Mouse (Mus musculus): ENCODE measurements around the gene Gm10401.

The Gm10401 gene

GRCm38 (mm10) chr5:115098195-115098594 is at the start of gene Gm10401:
Gene Gm10401 (minus strand): TSS chr5:115098295.
- DNase-seq (ENCODE audit: low read depth, low spot score) = no peak

- no peak for DNase-seq (ENCODE audit: low read depth, low spot score)
These were observed 49.3 kb upstream of the Gm10401 start for GRCm38 (mm10) chr5:115147388-115147787.

DNA sequence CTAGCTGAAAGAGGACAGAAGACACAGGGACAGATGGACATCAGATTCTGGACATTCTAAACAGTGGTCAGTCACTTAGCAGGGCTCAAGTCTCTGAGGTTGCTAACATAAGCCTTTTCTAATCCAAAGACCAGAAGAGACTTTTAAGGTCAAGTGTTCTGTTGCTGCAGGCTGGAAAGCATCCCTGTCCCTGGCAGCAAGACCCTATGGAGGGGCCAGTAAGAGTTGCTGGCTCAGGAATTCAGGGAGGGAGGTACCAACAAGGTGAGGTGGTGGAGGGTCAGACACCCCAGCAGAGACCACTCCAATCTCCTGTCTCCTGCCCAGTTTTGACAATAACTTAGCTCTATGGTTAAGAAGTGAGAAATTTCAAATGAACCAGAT is 48.6 kb upstream of the Gm10401 start:
- no peak for DNase-seq (ENCODE audit: low read depth, low spot score)

GRCm38 (mm10) chr5:115145976-115146746 is 48.1 kb upstream of the Gm10401 start:
- no peak for DNase-seq (ENCODE audit: low read depth, low spot score)

- DNase-seq (ENCODE audit: low read depth, low spot score) = no peak
These were observed 47.3 kb upstream of the Gm10401 start for GRCm38 (mm10) chr5:115145253-115145968.

- DNase-seq (ENCODE audit: low read depth, low spot score) = no peak
These were observed 46.4 kb upstream of the Gm10401 start for GRCm38 (mm10) chr5:115144471-115144870.

- no peak for DNase-seq (ENCODE audit: low read depth, low spot score)
These were observed 45.5 kb upstream of the Gm10401 start for GRCm38 (mm10) chr5:115143552-115143951.

DNA sequence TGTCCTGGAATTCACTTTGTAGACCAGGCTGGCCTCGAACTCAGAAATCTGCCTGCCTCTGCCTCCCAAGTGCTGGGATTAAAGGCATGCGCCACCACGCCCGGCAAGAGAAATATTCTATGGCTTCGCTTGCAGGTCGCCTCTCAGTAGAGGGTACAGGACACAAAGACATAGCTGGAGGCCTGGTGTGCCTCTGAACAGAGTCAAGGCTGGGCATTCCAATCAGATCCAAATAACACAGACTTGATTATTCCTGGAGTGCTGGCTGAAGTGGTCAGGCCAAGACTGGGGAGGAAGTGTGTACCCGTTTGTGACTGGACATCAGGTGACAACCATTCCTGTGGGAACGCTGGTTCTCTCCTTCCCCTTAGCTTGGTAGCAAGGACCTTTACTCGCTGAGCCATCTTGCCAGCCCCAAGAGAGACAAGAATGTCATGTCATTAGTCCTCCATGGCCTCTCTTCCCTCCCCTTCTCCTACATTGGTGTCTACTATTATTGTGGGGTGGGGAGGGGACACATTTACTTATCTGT is 44.1 kb upstream of the Gm10401 start:
- DNase-seq (ENCODE audit: low read depth, low spot score) = no peak

DNA sequence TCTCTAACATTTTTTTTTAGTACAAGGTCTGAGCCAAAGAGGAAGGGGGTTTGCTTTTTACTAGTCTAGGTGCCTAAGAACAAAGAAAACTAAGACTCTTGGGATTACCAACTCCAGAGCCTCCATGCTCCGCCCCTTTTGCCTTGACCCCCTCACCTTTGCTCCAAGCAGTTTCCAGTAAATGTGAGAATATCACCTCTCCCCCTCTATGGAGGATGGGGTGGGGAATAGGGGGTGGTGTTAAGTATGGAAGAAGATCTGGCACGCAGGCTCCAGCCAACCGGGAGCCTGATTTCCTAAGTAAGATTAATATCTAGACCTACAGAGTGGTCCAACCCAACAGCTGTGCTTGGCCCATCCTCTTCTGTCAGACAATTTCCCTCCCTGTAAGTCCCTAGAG is 42.6 kb upstream of the Gm10401 start:
- no peak for DNase-seq (ENCODE audit: low read depth, low spot score)

GRCm38 (mm10) chr5:115139124-115139523 is 41.0 kb upstream of the Gm10401 start:
- DNase-seq (ENCODE audit: low read depth, low spot score) = peak; percentile 55

DNA sequence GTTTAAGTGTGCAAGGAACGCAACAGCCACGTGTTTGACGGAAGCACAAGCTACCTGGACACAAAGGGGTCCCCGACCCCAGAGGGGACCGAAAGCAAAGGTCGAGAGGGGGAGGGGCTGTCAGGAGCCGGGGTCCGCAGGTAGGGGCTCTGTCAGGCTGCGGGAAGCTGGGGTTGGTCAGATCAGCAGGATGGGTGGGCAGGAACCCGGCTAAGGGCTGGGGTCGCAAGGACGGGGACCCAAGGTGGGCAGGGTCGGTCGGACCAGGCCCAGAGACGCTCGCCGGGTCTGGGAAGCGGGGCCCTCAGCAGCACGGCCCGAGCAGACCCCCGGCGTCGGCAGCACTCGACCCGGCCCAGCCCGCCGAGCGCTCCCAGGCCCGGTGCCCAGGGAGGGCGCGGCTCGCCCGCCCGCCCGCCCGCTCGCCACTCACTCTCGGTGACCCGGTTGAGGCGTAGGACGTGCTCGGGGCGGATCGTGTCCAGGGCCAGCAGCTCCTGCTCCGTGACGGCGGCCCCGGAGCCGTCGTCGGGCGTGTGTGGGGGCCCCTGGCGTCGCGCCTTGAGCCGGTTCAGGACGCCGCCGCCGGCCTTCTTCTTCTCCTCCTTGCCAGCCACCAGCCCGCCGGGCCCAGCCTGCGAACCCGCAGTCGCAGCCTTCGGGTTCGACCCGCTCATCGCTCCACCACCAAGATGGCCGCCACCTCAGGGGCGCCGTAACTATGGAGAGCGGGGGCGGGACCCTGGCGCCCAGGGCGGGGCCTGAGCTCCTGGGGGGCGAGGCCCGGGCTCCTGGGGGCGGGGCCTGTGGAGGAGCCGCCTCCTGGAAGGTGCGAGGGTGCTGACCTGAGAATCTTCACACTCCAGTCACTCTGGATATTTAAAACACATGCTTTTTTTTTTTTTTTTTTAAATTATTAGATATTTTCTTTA is 36.4 kb upstream of the Gm10401 start, which contains the start of gene Unc119b:
TSS of gene Unc119b (minus strand) at position 742 of the 932 bp plus-strand sequence.
- peak; percentile 91 for DNase-seq (ENCODE audit: low read depth, low spot score)

GRCm38 (mm10) chr5:115133358-115134066 is 35.4 kb upstream of the Gm10401 start:
- peak; percentile 33 for DNase-seq (ENCODE audit: low read depth, low spot score)

- DNase-seq (ENCODE audit: low read depth, low spot score) = no peak
These were observed 34.4 kb upstream of the Gm10401 start for GRCm38 (mm10) chr5:115132465-115132864.

- DNase-seq (ENCODE audit: low read depth, low spot score) = no peak
These were observed 31.2 kb upstream of the Gm10401 start for GRCm38 (mm10) chr5:115129328-115129727.

GRCm38 (mm10) chr5:115127421-115128179 is 29.5 kb upstream of the Gm10401 start:
- DNase-seq (ENCODE audit: low read depth, low spot score) = no peak

DNA sequence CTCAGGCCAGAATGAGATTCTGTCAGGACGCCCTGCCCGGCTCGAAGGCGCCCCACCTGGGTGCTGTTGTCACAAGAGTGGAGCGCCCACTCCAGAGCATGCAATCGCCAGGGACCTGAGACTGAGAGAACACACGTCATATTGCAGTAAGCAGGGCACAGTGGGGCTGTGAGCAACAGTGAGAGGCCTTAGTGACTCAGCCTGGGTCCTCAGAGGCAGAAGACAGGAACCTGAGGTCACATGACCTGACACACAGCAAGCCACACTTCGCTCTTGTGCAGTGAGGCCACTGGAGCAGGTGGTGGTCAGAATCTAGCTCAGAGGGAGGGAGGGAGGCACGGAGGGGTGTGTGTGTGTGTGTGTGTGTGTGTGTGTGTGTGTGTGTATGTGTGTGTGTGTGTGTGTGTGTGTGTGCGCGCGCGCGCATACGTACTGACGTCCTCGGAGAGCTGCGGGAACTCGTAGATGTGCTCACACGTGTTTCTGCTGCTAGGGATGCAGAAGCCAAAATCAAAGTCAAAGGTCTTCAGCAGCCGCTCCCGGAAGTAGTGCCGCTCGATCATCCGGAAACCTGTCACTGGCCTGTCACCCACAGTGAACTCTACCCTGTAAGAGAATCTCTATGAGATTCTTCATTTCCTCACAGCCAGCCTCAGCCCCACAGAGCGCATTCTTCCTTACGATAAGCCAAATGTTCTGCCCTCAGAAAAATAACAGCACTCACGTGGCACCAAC is 28.6 kb upstream of the Gm10401 start:
- DNase-seq (ENCODE audit: low read depth, low spot score) = peak; percentile 41

DNA sequence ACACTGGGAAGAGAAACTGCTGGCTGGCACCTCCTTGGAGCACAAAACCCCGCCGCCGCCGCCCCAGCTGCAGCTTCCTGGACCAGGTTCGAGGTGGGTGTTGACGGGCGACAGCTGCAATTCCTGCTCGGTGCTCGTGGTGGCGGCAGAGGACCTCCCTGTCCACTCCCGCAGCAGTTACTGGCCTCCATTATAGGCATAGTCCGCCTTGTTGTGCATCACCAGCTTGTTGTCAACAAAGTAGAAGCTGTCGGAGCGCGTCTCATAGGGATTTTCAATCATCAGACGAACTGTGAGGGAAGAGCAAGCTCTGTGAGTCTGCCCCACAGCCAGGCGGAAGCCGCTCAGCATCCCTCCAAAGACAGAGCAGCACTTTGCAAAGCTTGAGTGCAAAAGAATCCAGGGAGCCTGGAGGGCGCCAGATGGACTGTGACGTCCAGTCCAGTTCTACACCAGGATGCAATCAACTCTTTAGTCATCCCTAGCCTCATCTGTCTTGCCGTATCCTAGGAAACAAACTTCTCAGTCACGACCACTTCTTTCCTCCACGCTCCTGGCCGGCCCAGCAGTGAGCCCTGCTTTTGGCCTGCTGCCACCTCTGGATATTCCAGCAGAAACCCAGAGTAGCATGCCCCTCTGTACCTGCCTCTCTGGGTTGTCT is 27.2 kb upstream of the Gm10401 start:
- DNase-seq (ENCODE audit: low read depth, low spot score) = peak; percentile 90

- DNase-seq (ENCODE audit: low read depth, low spot score) = no peak
These were observed 26.6 kb upstream of the Gm10401 start for GRCm38 (mm10) chr5:115124690-115125089.

GRCm38 (mm10) chr5:115120978-115121377 is 22.9 kb upstream of the Gm10401 start:
- DNase-seq (ENCODE audit: low read depth, low spot score) = peak; percentile 59

Measured in 3T3-L1 (cell line).